Mouse (Mus musculus): Measurements from ENCODE around the gene Atp5g1.

- no peak for TF ChIP-seq CTCF (conservative IDR thresholded peaks at IDR 0.05; ENCODE audit: insufficient read depth, insufficient read length, low read depth, low read length)
- TF ChIP-seq POLR2A (IDR thresholded peaks at IDR 0.05; ENCODE audit: low read depth, low read length), result peak; percentile 24
Observed at GRCm38 (mm10) chr11:96065215-96065911, 10.1 kb downstream of the Atp5g1 start, which contains the start of gene Ube2z.

Measured in kidney, adult 2 months (tissue).